Mouse (Mus musculus) megakaryocyte, embryonic 14.5 days (primary cell): ENCODE results near the gene Dgki. TPM values are rescaled to one million over a fixed set of nuclear protein-coding genes. Genes with fewer than 3 reads are reported as not detected.

ENCODE experiments used
- H3K27me3 ChIP-seq: replicated peaks from 2 replicates; pipeline ENCODE3; 2012; ENCODE audit warnings: inconsistent platforms
- H3K36me3 ChIP-seq: replicated peaks from 2 replicates; pipeline ENCODE3; 2012; ENCODE audit warnings: low read length, inconsistent platforms, mixed read lengths
- H3K4me1 ChIP-seq: 2 replicates; pipeline ENCODE4 v1.6.1; 2012; ENCODE audit warnings: inconsistent platforms
- H3K4me3 ChIP-seq: replicated peaks from 2 replicates; pipeline ENCODE3; 2012; ENCODE audit warnings: moderate library complexity, mild to moderate bottlenecking, inconsistent platforms
- H3K9me3 ChIP-seq: 2 replicates; pipeline ENCODE4 v1.6.1; 2012; ENCODE audit warnings: inconsistent platforms
- FLI1 ChIP-seq: IDR thresholded peaks from 2 replicates; pipeline ENCODE4 v1.6.1; 2012; ENCODE audit warnings: low read length, inconsistent platforms, mixed read lengths
- GATA1 ChIP-seq: IDR thresholded peaks from 3 replicates; pipeline ENCODE4 v1.6.1; 2012; ENCODE audit warnings: mixed read lengths, low read length, inconsistent platforms, borderline replicate concordance
- polyA plus RNA-seq: library from polyadenylated mRNA; stranded (reverse); fragments of >175 nt; gene quantifications from 2 replicates; pipeline ENCODE4 v1.2.3, GENCODE M21; 2012; ENCODE audit warnings: low replicate concordance; ENCODE audit not compliant: insufficient read depth

Gene Dgki
- polyA plus RNA-seq, 1 experiment: 0.02 TPM

DNA sequence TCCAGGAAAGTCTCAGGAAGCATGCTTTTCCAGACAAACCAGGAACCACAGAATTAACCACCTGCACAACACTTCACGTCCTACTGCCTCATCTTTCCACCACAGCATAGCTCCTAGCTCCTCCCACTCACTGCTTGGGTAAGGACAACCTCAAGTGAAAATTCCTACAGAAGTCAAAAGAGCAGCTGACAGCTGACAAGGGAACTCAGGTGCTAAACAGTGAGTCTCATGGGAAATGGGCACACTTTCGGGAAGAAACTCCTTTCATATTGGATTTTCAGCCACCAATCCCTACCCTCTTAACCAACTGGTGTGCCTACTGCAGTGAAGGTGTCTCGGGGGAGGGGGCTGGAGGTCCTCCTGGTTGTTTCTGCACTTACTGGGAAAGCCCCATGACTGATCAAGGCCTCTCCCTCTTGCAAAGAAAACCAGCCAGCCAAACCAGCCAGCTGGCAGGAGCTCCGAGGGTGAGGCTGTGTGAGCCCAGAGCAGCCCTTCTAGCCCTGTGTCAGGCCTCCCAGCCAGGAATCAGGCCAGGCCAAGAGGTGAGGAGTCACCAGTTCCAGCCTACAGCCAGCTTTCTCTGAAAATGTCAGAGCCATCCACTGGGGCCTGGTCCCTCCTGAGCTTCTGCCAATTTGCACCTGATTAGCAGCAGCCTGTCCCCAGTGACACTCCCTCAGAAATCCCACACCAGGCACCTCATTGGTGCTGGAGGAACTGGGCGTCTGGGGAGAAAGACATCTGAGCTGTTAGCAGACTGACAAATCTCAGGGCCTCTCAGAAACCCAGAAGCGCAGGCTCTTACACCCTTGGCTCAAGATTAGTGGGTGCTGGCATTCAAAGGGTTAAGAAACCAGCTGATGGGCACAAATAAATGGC is 22.9 kb downstream of the Dgki start:
- H3K27me3 ChIP-seq: peaks cover 9% of the 10 kb centered on the region
- TF ChIP-seq GATA1 (no peak), FLI1 (no peak)
- peaks cover 10% of the 10 kb centered on the region for H3K4me1 ChIP-seq
- H3K9me3 ChIP-seq: no peaks in the 10 kb centered on the region
- no peaks in the 10 kb centered on the region for H3K36me3 ChIP-seq
- H3K4me3 ChIP-seq: no peak overlapping the region

DNA sequence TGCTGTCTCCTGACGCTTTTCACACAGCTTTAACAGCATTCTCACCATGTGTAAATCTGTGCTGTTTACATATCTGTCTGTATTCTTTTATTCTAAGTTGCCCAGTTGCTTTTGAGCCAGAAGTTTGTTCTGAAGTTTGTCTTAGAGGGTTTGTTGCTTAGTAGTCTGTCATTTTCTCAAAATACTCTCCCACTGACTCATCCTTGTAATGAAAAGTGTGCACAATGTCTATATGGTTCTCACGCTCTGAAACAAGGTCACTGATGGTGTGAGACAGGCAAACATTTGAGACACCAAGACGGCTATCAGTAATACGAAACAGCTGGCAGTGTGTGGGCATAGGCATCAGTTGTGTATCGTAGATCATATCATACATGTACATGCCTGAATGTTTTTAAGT is 23.8 kb downstream of the Dgki start:
- H3K9me3 ChIP-seq: no peaks in the 10 kb centered on the region
- H3K4me3 ChIP-seq: no peak overlapping the region
- H3K4me1 ChIP-seq: peaks cover 10% of the 10 kb centered on the region
- no peaks in the 10 kb centered on the region for H3K36me3 ChIP-seq
- TF ChIP-seq GATA1: no peak
- TF ChIP-seq FLI1: no peak
- H3K27me3 ChIP-seq: peaks cover 8% of the 10 kb centered on the region

DNA sequence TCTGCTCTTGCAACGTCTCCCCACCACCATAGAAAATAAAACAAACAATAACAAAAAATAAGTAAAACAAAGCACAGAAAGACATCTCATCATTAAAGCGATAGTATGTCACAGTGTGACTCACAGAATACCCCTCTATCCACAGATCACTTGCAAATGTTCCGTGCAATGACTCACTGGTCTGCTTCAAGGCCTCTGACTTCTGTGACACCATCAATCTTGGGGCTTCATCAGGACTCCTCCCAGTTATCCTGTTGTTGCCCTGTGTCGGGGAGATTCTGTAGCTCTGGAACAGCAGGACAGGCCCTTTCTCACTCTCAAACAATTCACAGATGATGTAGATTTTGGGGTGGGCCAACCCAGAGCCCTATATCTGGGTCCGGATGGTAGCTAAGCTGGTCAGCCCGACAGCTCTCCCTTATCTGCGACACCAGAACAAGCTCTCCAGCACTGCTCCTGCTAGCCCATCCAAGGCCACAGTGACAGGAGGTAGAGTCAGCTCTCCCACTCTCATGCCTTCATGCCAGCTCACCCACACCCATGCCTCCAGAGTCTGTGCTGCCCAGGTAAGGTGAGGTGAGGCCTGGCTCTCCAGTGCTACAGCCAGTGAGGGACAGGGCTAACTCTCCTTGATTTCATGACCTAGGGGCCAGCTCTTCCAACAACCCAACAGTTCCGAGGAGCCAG is 28.9 kb downstream of the Dgki start:
- Histone ChIP-seq H3K4me3 (no peak overlapping the region), H3K4me1 (no peaks in the 10 kb centered on the region; the same call in 1 of the 2 replicates), H3K36me3 (no peaks in the 10 kb centered on the region), H3K9me3 (no peaks in the 10 kb centered on the region), H3K27me3 (peaks cover 10% of the 10 kb centered on the region)
- TF ChIP-seq FLI1 (no peak), GATA1 (no peak)

DNA sequence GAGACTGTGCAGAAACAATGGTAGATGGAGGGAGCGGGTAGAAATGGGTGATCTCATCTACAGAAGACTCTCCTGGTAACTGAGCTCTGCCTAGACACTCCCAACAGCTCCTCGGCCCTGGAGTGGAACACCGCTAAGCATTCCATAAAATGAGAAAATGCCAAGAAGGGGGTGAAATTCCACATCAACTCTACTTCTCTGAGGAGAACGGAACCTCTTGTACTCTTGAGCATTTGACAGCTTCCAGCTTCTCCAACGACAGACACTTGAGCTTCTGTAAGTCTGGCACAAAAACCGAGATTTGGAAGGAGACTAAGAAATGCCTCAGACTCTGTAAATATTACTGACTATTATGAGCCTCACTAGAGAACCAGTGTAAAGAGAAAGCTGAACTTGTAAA is 31.4 kb downstream of the Dgki start:
- Histone ChIP-seq H3K9me3 (peaks cover 9% of the 10 kb centered on the region; the same call in 1 of the 2 replicates), H3K4me1 (peaks cover 5% of the 10 kb centered on the region; the same call in 1 of the 2 replicates), H3K36me3 (no peaks in the 10 kb centered on the region), H3K27me3 (peaks cover 13% of the 10 kb centered on the region), H3K4me3 (no peak overlapping the region)
- TF ChIP-seq FLI1 (no peak), GATA1 (no peak)

DNA sequence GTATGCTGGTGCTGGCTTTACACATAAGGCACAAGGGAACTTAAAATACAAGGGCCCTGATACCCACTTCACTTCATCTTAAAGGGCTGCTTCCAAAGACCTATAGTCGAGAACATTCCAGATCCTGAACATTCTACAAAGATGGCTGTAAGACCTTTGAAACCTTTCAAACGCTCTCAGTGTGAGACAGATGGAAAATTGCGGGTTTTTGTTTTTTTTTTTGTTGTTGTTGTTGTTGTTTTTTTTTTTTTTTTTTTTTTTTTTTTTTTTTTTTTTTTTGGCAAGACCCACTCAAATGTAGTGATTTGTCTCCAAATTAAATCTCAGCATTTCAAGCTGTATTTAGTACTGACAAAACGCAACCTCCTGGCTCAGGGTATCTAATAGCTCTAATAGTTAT is 32.0 kb downstream of the Dgki start:
- TF ChIP-seq GATA1 (no peak), FLI1 (no peak)
- Histone ChIP-seq H3K4me1 (peaks cover 5% of the 10 kb centered on the region), H3K27me3 (peaks cover 13% of the 10 kb centered on the region), H3K36me3 (no peaks in the 10 kb centered on the region), H3K4me3 (no peak overlapping the region), H3K9me3 (peaks cover 9% of the 10 kb centered on the region; the same call in 1 of the 2 replicates)

DNA sequence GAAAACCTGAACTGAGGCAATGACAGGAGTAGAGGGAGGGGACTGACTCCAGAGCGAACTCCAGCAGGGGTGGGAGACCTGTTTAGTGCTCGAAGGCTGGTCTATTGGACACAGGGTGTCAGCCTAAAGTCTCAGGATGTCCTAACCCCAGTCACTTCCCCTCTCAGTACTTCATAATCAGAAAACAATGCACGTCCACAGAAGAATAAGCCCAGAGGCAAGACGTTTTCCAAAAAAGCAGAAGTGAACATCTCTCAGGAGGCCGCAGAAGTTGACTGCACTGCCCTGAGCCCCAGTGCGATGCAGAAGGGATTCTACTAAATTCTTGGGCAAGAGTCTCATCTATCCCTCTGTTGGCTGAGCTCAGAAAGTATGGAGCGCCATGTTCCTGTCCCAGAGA is 37.5 kb downstream of the Dgki start:
- no peaks in the 10 kb centered on the region for H3K36me3 ChIP-seq
- H3K9me3 ChIP-seq: peaks cover 16% of the 10 kb centered on the region
- H3K27me3 ChIP-seq: peaks cover 3% of the 10 kb centered on the region
- H3K4me3 ChIP-seq: no peak overlapping the region
- H3K4me1 ChIP-seq: peaks cover 34% of the 10 kb centered on the region
- TF ChIP-seq GATA1 (no peak), FLI1 (no peak)

DNA sequence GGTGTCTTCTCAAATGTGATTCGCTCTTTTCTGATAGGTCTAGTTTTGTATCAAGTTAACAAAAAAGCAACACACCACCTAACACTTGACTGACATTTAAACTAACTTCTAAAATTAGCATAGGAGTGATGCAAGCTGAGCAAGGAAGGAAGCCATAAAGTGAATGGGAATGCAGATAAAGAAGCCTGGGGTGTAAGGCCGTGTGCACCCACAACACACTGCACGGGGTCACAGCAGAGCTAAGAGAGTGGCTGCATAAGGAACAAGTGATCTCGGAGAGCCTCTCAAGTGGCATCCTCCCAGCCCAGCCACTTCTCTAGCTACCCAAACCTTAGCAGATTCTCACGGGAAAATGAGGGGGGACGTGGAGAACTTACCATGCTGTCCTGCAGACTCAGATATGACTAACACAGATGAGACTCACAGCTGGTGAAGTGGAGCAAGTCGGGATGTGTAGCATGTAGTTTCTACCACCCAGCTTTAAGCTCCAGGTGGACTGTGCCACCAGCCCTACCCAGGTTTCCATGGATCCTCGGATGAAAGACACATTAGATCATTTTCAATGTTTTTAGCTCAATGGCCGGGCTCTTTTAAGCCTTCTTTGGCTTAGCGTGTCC is 38.6 kb downstream of the Dgki start:
- H3K27me3 ChIP-seq: peaks cover 3% of the 10 kb centered on the region
- peaks cover 16% of the 10 kb centered on the region for H3K9me3 ChIP-seq
- peaks cover 34% of the 10 kb centered on the region for H3K4me1 ChIP-seq
- H3K36me3 ChIP-seq: no peaks in the 10 kb centered on the region
- peak overlapping the region; percentile 53 for H3K4me3 ChIP-seq
- TF ChIP-seq FLI1 (no peak), GATA1 (no peak)

- Histone ChIP-seq H3K9me3 (peaks cover 8% of the 10 kb centered on the region), H3K27me3 (no peaks in the 10 kb centered on the region), H3K36me3 (no peaks in the 10 kb centered on the region), H3K4me3 (no peak overlapping the region), H3K4me1 (peaks cover 29% of the 10 kb centered on the region)
- TF ChIP-seq GATA1 (no peak), FLI1 (no peak)
These were observed 41.3 kb downstream of the Dgki start for GRCm38 (mm10) chr6:37258662-37259061.

GRCm38 (mm10) chr6:37254144-37254543 is 45.8 kb downstream of the Dgki start:
- Histone ChIP-seq H3K4me3 (no peak overlapping the region), H3K36me3 (no peaks in the 10 kb centered on the region), H3K9me3 (peaks cover 10% of the 10 kb centered on the region), H3K27me3 (peaks cover 2% of the 10 kb centered on the region), H3K4me1 (peaks cover 6% of the 10 kb centered on the region)
- no peak for TF ChIP-seq GATA1
- TF ChIP-seq FLI1: no peak
